9 mouse cellular contexts compared by ENCODE assay signal in genomic region chr9:34752801-34753170, GRCm38 (mm10).
DNase-seq lines count a peak whose midpoint lies in the region; ATAC-seq and TF ChIP-seq lines count a peak whose summit lies in the region.
"Had no signal": no experiment of that assay in that cellular context is flagged by ENCODE, and none has a peak within 500 bp of the region (broad histone marks: within the 10 kb centered on the region; RNA-seq: fewer than 3 reads in every experiment).

No protein-coding gene starts in this region.

- TF ChIP-seq CTCF in brain, embryonic 14.5 days (IDR thresholded peaks at IDR 0.05; ENCODE audit: borderline replicate concordance, extremely low read depth, insufficient read depth, insufficient read length), result peak; percentile 78; the same call in 1 of the 2 replicates
- TF ChIP-seq CTCF in layer of hippocampus, adult 2 months (conservative IDR thresholded peaks at IDR 0.05), result peak; percentile 89

- H3K27ac ChIP-seq in layer of hippocampus, adult 2 months, result peak overlapping the region; percentile 69
- H3K27ac ChIP-seq: limb, embryonic 13.5 days had no signal

- H3K4me3 ChIP-seq in layer of hippocampus, adult 2 months, result no peak overlapping the region
- H3K4me3 ChIP-seq: limb, embryonic 13.5 days had no signal

- no peak for TF ChIP-seq POLR2A in brain, embryonic 14.5 days (IDR thresholded peaks at IDR 0.05; ENCODE audit: borderline replicate concordance, extremely low read depth, insufficient read depth, insufficient read length, poor library complexity, severe bottlenecking)

- DNase-seq in cerebellum, adult 11 months, result peak; percentile 61
- peak; percentile 33 for DNase-seq in A20 (ENCODE audit: low read depth, low spot score)
- DNase-seq in brain, embryonic 14.5 days (ENCODE audit: low read depth), result peak; percentile 84
- peak in 1 of 2 experiments; percentile 83 for DNase-seq in layer of hippocampus, adult 2 months (ENCODE audit: low spot score in 2 of 2)
- DNase-seq in lung, postnatal 14 days, result peak; percentile 83
- DNase-seq in testis, postnatal 10 days (ENCODE audit: low spot score), result peak; percentile 85

- ATAC-seq in cerebellum, adult (ENCODE audit: insufficient number of reproducible peaks, low FRiP score, low TSS enrichment), result no peak
- peak; percentile 58 for ATAC-seq in frontal cortex, adult (ENCODE audit: low TSS enrichment)
